Mouse (Mus musculus): ENCODE measurements around the gene Mptx2.
"Not testable (repeated sequence)": the region's sequence is repeated elsewhere in the genome, so short reads cannot be mapped to it uniquely, and the experiment has no call there.

Gene Mptx2

DNA sequence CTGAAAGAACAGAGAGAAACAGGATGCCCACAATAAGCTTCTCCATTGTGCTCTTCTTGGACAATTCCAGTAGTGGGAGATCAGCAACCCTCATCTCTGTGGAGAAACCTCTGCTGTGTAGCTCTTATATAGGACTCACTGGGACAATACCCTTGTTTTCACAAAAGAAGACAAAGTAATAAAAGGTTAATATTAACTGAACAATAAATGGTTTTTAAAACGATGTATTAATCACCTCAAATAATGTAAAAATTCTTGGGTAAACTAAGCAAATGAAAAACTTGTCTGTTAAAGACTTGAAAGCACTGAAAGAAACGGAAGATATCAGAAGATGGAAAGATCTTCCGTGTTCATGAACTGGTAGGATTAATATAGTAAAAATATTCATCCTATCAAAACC, at the start of gene Mptx2:
TSS of gene Mptx2 (minus strand) at position 101 of the 400 bp plus-strand sequence.
- no peak for DNase-seq

DNA sequence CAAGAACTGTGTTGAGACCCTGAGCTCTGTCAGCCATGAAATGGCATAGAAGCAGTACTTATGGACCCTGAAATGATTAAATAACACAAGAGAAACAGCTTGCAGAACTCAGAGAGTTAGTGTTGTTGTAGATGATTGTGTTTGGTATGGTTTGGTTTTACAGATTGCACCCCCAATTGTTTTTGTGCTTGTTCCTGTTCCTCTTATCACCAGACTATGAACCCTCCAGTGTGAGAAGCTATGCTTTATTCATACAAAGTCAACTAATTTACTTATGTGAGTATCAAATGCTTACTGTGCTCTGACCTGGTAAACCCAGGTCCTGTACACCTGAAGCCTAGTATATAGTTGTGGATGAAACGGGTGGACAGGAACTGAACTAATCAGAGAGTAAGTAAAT, 49.0 kb upstream of the Mptx2 start:
- no peak for DNase-seq

DNA sequence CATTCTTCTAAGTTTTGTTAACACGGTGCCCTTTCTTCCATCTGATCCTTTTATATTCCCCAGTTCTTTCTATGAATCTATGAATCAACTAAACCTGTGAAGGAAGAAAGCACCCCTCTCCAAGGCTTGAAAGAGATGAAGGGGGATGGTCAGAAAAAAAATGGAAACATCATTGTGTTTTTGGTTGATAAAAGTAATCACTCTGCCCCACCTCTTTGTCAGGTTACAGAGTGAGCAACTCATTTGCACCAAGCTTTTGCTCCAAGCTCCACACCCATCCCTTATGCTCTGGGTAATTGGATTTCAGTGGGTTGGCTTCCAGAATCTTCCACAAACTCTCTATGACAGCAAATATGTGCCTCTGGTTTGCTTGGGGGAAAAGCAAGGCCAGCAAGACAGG, 47.8 kb upstream of the Mptx2 start:
- DNase-seq: no peak

DNA sequence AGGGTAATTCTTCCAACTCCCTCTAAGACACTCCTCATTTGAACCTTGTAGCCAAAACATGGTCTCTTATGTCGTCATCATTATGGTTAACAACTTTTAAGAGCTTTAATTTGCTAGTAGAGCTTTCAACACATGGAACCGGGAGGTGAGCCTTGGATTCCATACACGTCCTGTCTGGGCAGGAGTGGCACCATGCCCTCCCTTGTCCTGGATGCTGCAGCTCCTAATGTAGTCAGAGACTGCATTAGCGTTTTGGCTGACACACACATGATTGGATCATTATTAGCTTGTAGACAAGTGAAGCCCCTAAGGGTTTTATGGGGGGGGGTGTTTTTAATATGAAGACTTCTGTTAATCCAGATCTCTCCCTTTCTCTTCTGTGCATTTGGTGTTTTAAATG, 47.4 kb upstream of the Mptx2 start:
- no peak for DNase-seq

DNA sequence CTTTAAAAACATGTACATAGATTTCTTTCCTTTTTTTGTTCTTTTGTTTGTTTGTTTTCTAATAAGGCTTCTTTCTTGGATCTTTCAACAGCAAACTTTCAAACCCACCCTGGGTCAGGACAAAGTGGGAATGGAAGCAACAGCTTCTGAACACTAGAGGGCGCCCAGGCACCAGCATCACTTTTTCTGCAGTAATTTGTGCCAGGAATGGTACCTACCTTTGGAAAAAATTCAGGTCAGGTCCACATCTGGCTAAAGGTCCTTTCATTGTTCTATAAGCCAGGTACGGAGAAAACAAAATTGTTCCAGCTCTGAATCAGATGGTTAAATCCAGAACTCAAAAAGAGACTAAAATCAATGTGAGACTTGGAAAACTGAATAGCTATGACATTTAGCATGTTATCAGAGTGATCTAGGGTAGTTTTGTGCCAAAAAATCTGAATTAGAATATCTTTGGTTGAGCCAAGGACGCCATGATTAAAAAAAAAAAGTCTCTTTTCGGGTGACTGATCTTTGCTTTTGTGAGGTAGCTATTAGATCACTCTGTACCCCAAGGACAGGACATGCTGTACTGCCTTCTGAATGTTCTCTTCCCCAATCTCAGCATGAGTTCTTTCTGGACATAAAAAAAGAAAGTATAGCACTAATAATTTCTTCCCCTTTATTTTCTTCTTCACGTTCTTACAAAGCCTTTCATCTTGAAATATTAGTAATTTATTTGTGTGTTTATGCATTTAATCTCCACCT, 46.4 kb upstream of the Mptx2 start:
- DNase-seq: peak; percentile 51 to 54

DNA sequence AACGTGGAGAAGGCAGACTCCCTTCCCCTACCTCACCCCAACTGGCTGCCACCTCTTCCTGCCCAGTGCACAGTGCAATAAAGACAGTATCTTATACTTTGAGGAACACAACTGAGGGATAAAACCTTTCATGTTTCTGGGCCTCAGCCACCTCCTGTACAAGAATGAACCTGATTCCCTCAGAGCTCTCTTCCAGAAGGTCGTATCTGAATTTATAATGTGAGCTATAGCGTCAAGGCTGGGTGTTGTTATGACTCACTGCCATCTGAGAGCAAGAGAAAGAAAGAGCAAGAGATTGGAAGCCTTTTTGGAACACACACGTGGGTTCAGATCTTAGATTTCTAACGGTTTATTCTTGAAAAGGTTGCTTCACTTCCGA, 44.7 kb upstream of the Mptx2 start:
- no peak for DNase-seq

DNA sequence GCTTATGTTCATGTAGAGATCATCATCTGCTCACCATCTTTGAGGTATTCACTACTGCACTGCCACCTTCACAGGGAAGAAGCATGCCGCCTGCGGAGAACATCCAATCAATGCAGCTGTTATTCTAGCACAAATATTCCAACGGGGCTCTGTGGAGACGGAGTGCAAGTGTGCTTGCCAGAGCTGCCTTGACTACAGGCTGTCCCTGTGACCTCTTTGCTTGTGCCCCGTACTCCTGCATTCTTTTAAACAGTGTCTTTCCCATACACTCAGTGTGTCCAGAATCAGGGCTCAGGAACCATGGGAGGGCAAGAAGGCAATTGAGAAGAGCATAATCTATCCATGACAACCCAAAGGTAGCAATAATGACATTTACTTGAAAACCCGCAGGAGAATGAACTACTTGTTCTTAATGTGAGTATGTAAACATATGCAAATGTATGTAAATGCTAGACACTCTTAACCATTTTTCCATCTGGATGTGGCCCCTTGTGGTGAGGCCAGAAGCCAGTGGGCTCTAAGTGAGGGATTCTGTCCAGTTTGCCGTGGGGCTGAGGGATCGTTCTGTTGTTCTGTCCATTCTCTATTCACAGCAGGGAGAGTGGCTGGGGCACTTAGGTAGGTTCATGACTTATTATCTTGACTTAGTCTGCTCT, 44.1 kb upstream of the Mptx2 start:
- DNase-seq: no peak

DNA sequence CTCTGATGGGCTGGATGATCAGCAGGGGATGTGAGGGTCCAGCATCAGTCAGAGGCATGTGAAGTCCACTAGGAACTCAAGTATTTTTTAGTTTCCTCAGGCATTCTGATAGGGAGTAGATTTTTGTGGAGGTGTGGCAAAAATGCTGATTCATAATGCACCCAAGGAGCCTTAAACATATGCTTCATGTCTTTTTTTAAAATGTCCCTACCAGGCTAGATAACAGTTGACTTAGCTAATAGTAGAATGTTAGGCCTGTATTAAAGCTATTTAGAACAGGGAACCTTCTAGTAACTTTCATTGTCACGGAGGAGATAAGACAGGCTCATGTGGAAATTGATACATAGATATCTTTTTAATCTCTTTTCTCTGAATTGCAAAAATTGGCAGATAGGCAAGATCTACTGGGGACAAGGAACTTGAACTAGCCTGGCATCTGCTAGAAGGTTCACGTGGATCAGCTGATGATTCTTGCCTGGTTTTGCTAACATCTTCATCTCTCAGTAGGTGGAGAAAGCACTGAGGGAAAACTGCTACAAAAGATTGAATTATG, 40.4 kb upstream of the Mptx2 start:
- no peak for DNase-seq

DNA sequence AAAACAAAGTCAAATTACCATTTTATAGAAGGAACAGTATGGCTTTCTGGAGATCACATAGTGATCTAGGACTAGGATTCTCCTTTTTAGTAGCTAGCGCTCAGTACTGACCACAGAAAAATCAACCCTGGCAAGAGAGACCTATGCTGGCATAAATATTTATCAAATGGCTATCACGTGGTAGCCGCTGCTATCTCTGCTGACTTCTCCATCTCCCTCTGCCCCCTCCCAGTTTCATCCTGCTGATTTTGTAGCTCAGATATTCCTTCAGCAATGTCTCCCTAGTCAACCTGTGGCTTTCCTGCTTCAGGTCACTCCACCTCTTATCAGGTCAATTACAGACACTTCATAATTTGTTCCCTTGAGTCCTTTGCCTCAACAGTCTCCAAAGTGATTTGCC, 38.1 kb upstream of the Mptx2 start:
- DNase-seq: no peak

DNA sequence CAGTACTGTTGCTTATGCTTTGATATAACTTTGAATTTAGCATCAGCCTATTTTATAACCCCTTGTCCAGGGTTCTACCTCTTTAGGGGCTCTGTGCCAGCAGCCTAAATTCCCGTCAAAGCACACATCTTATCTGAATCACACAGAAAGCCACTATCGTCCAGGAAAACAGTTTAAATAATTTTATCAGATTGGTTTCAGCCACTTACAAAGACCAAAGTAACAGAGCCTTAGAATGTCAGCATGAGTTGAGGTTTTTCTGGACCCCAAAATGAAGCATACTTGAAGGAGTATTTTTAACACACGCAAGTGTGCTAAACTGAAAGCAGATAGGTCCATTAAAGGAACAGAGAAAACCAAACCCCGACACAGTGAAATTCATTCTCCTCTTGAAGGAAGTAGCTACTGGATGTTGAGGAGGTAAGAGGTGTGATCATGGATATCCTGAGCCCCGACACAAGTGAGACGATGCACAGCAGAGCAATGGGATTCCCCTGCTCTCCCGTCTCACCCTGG, 36.0 kb upstream of the Mptx2 start:
- DNase-seq: not testable (repeated sequence)

DNA sequence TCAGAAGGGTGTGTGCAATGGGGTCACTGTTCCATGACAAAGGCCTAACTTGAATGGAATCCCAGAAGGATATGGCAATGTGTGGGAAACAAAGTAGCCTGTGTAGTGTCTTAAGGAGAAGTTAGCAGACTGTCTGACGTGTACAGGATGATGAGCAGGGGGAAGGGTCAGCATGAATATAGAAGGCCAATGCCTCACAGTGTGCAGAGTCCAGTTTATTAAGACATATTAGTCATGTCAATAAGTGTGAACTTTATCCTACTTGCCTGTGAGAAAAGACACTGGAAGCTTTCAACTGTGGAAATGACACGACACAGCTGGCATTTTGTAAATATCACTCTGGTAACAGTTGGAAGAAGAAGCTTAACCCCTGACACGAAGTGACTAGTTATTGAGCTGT, 25.2 kb upstream of the Mptx2 start:
- not testable (repeated sequence) for DNase-seq

DNA sequence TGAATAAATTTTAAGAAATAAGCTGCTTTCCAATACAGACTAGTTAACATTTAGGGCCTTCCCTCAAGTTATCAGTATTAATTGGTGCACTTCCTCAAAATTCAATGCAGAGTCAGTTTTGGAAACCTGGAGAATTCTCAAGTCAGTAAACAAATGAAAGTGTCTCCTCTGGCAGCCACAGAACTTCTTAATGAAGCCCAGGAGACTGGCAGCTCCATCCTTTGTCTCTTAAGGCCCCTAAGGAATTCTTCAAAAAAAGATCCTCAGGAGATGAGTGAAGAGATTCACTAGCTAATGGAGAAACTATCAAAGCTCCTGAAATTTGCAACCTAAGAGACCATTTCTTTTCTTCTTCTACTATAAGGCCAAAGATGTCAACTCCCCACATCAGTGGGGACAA, 11.9 kb downstream of the Mptx2 start, which contains the start of gene Olfr418:
TSS of gene Olfr418 (plus strand) at position 301 of the 400 bp plus-strand sequence.
- no peak for DNase-seq

DNA sequence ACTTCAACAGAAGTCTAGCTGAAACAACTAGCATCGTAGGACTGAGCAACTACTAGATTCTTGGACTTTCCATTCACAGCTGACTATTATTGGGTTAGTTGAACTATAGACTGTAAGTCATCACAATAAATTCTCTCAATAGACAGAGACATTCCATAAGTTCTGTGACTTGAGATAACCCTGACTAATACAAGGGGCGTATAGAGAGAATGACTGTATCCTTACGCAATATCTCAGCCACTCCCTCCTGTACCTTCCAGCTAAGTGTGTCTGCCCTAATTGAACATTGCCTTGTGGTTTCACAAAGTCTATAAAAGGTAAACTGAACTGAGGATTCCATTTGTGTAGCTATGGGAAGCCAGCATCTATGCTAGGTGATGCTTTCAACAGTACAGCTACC, 27.7 kb downstream of the Mptx2 start:
- no peak for DNase-seq

DNA sequence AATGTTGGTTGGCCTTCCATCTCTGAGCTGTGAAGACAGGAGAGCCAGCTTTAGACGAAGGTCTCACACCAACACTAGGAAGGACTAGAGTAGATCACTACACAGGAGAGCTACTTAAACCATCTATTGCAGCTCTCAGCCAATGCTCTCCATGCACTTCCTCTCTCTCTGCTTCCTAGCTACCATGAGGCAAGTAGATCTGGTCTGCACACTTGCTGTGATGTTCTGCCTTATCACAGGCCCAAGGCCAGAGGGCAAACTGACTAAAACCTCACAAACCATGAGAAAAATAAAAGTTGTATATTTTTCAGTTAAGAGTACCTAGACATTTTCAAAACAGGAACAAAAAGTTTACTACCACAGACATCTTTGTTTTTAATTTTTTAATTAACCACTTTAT, 40.6 kb downstream of the Mptx2 start:
- DNase-seq: not testable (repeated sequence)

DNA sequence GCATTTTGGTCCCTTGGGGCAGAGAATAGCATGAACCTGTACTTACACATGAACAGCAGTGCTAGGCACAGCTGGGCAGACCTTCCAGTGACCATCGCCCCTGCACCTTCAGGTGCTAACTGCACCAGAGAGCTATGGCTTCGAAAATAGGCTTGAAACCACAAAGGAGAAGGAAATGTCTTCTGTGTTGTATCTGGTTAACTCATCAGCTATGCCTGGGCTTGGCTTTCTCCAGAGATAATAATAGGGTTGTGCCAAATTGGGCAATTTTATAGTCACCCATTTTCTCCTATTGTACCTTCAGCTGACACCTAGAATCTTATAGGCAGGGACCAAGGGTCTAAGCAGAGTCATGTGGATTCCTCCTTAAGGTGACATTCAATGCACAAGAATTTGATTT, 50.5 kb downstream of the Mptx2 start, which contains the start of gene Fcer1a:
TSS of gene Fcer1a (minus strand) at position 134 of the 400 bp plus-strand sequence.
- no peak for DNase-seq

All from B cell, adult 2 months (primary cell).